Mouse (Mus musculus) left cerebral cortex, adult 8-10 months (tissue): Measurements from ENCODE around the gene Flrt1. TPM values are rescaled to one million over a fixed set of nuclear protein-coding genes. Genes with fewer than 3 reads are reported as not detected.
"Not testable (repeated sequence)": the region's sequence is repeated elsewhere in the genome, so short reads cannot be mapped to it uniquely, and the experiment has no call there.

Source experiments
- DNase-seq, 2 experiments: peaks; one replicate each; pipeline ENCODE4 v3.0.0; 2022; ENCODE audit warnings: low spot score in 2 of 2
- total RNA-seq, 4 experiments: library from RNA; stranded (reverse); gene quantifications; 2 replicates each; pipeline ENCODE4 v1.2.4; 2022

Flrt1 gene
- total RNA-seq, 4 experiments from 2014 or later, result 35.6 to 42.2 (median 39.1) TPM

- DNase-seq, result no peak
These were observed 1.5 kb downstream of the Flrt1 start for GRCm38 (mm10) chr19:7103993-7104401.

- DNase-seq, result no peak
These were observed 2.1 kb downstream of the Flrt1 start for GRCm38 (mm10) chr19:7103349-7103992.

GRCm38 (mm10) chr19:7102039-7102438, 3.5 kb downstream of the Flrt1 start:
- DNase-seq, result no peak

GRCm38 (mm10) chr19:7099620-7100155, 5.8 kb downstream of the Flrt1 start:
- DNase-seq, result no peak

GRCm38 (mm10) chr19:7092756-7093155, 12.8 kb downstream of the Flrt1 start:
- no peak for DNase-seq

GRCm38 (mm10) chr19:7091448-7092050, 14.0 kb downstream of the Flrt1 start:
- no peak for DNase-seq

GRCm38 (mm10) chr19:7090369-7091064, 15.0 kb downstream of the Flrt1 start:
- DNase-seq, result no peak

- no peak for DNase-seq
These were observed 15.7 kb downstream of the Flrt1 start for GRCm38 (mm10) chr19:7089842-7090251.

GRCm38 (mm10) chr19:7089050-7089449, 16.5 kb downstream of the Flrt1 start:
- no peak for DNase-seq

- no peak for DNase-seq
These were observed 17.0 kb downstream of the Flrt1 start for GRCm38 (mm10) chr19:7088558-7088957.

GRCm38 (mm10) chr19:7084734-7085133, 20.8 kb downstream of the Flrt1 start:
- DNase-seq, result no peak

- peak in 1 of 2 experiments; percentile 75 for DNase-seq
These were observed 22.3 kb downstream of the Flrt1 start for GRCm38 (mm10) chr19:7083035-7083794.

GRCm38 (mm10) chr19:7081516-7082266, 23.8 kb downstream of the Flrt1 start:
- DNase-seq, result peak in 1 of 2 experiments; percentile 80

GRCm38 (mm10) chr19:7078271-7078670, 27.3 kb downstream of the Flrt1 start:
- no peak for DNase-seq

- no peak for DNase-seq
These were observed 27.9 kb downstream of the Flrt1 start for GRCm38 (mm10) chr19:7077666-7078065.

- DNase-seq, result not testable (repeated sequence)
These were observed 30.2 kb downstream of the Flrt1 start for GRCm38 (mm10) chr19:7075336-7075735.

GRCm38 (mm10) chr19:7073997-7074781, 31.3 kb downstream of the Flrt1 start:
- no peak for DNase-seq

GRCm38 (mm10) chr19:7072221-7072620, 33.3 kb downstream of the Flrt1 start:
- DNase-seq, result no peak

- DNase-seq, result no peak
These were observed 34.8 kb downstream of the Flrt1 start for GRCm38 (mm10) chr19:7070775-7071174.
